Mouse (Mus musculus) lung, postnatal 4 days (tissue): ENCODE data around the gene Mkrn1.
"Not testable (repeated sequence)": the region's sequence is repeated elsewhere in the genome, so short reads cannot be mapped to it uniquely, and the experiment has no call there.

Experiments
- DNase-seq, 2 experiments: peaks; one replicate each; pipeline ENCODE4 v3.0.0; 2021

Gene Mkrn1

GRCm38 (mm10) chr6:39419851-39420721 lies at the start of gene Mkrn1:
Mkrn1 (minus strand) TSS chr6:39420462.
- DNase-seq = peak; percentile 81 to 82

DNA sequence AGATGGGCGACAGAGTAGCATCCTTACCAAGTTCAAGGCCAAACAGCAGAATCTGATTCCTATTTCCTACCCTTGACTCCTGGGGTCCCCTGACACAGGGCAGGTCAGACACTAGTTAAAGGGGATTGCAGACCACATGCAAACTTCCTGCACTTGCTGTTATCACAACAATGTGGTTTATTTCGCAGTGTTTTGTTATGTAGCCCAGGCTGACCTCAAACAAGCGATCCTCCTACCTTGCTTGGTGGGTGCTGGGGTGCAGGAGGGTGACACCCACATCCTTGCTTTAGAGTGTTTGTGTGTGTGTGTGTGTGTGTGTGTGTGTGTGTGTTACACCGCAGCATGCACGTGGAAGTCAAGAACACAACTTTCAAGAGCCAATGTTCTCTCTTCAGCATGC lies 49.2 kb upstream of the Mkrn1 start:
- no peak for DNase-seq

- DNase-seq = peak; percentile 76 to 85
Measured at GRCm38 (mm10) chr6:39462621-39463538, 42.6 kb upstream of the Mkrn1 start.

- DNase-seq = peak in 1 of 2 experiments; percentile 36
Measured at GRCm38 (mm10) chr6:39460040-39460439, 39.8 kb upstream of the Mkrn1 start.

DNA sequence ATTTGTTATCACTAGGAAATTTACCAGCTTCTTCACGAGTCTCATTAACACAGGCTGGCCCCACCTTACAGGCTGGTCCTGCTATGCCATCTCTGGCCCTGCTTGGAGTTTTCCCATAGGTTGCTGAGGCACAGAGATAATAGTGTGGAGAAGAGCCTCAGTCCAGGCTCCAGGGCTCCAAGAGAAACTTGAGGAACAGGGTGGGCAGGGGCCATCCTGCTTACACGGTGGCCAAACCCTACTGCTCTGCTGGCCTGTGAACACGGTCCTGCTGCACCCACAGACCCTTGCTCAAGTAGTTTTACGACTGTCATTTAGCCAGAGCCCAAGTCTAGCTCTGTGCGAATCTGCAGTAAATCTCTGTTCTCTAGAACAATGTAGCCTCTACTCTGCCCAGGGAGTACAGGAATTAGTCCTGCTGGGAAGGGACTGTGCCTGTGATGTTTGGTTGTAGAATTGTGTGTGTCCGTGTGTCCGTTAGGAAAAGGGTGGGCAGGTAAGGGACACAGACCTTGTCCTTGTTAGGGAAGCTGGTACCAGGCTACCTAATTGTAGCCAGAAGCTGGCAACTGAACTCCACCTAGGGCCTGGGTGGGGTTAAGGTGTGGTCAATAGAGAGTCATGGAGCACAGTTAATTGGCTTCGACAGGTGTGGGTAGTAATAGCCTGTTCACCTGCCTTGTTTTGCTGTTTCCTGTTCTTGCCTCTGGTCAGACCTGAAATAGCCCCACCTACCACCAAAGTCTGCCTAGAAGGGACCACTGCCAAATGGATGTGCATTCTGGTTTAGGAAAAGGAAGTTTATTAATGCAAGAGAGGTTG lies 35.3 kb upstream of the Mkrn1 start:
- no peak for DNase-seq

- DNase-seq = no peak
Measured at GRCm38 (mm10) chr6:39454616-39455015, 34.4 kb upstream of the Mkrn1 start.

DNA sequence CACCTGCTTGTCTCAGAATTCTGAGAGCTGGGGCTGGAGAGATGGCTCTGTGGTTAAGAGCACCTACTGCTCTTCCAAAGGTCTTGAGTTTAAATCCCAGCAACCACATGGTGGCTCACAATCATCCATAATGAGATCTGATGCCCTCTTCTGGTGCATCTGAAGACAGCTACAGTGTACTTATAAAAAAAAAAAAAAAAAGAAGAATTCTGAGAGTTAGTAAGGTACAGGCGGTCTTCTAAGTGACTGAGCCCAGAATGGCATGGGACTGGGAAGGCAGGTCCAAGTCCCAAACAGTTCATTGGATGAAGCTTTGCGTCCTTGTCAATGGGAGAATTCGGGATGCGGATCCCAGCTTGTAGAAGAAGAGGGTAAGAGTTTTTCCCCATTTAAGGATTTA lies 33.3 kb upstream of the Mkrn1 start:
- no peak for DNase-seq

- DNase-seq = no peak
Measured at GRCm38 (mm10) chr6:39451033-39451432, 30.8 kb upstream of the Mkrn1 start.

- no peak for DNase-seq
Measured at GRCm38 (mm10) chr6:39450580-39450979, 30.3 kb upstream of the Mkrn1 start.

- DNase-seq = no peak
Measured at GRCm38 (mm10) chr6:39447429-39448185, 27.3 kb upstream of the Mkrn1 start.

GRCm38 (mm10) chr6:39445801-39446572 lies 25.7 kb upstream of the Mkrn1 start:
- DNase-seq = no peak

- DNase-seq = no peak
Measured at GRCm38 (mm10) chr6:39442786-39443287, 22.6 kb upstream of the Mkrn1 start.

- no peak for DNase-seq
Measured at GRCm38 (mm10) chr6:39440207-39440606, 19.9 kb upstream of the Mkrn1 start.

GRCm38 (mm10) chr6:39437519-39437918 lies 17.3 kb upstream of the Mkrn1 start:
- not testable (repeated sequence) for DNase-seq

GRCm38 (mm10) chr6:39435875-39436274 lies 15.6 kb upstream of the Mkrn1 start:
- no peak for DNase-seq

- DNase-seq = no peak
Measured at GRCm38 (mm10) chr6:39434886-39435492, 14.7 kb upstream of the Mkrn1 start.

GRCm38 (mm10) chr6:39434111-39434885 lies 14.0 kb upstream of the Mkrn1 start:
- no peak for DNase-seq

DNA sequence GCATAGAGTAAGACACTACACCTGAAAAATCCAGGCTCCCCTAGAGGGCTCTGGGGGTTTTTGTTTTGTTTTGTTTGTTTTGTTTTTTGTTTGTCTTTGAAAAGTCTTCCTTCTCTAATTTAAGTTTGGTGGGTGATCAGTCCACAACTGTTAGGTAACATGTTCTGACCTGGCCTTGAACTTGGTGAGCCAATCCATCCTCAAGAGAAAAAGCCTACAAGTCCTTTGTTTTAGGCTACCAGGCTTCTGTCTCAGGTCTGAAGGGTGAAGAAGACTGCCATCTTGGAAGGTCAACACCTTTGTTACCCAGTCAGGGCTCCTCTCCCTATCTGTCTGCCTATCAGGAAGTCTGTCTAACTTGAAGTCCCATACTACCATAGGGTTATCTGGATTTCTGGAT lies 13.4 kb upstream of the Mkrn1 start:
- no peak for DNase-seq

DNA sequence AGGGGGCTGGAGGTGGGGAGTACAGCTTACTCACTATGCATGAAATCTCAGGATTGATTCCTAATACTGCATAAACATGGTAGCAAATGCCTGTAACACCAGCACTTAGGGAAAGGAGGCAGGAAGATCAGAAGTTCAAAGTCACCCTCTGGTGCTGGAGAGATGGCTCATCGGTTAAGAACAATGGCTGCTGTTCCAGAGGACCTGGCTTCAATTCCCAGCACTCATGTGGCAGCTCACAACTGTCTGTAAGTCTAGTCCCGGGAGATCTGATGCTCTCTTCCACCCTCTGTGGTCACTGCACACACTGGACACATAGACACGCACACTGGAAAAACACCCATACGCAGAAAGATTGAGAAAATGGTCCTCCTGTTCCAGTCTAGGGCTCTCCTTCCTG lies 12.9 kb upstream of the Mkrn1 start:
- DNase-seq = no peak

DNA sequence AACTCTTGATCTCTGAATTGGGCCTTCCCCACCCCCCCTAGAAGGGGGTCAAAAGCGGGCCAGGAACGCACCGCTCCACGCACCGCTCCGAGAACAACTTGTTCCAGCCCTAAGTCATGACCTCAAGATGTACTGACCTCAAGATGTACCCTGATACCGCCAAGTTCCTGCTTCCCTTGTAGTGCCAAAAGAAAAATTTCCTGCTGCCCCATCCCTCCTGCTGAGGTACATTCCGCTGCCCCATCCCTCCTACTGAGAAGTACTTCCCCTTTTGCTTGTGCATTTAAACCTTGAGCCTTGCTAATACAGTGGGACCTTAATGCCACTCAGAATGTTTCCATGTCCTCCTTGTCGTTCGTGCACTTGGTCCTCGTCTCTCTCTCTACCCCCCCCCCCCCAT lies 10.5 kb upstream of the Mkrn1 start:
- DNase-seq = no peak
